Mouse (Mus musculus) bone marrow macrophage, adult 2 months (primary cell): ENCODE results near the gene Selenoh. TPM values are rescaled to one million over a fixed set of nuclear protein-coding genes. Genes with fewer than 3 reads are reported as not detected.

Source experiments
- H3K27ac ChIP-seq: 2 replicates; pipeline ENCODE4 v1.5.1; 2012; ENCODE audit warnings: low read depth, low read length; ENCODE audit not compliant: insufficient read depth
- H3K4me1 ChIP-seq: 2 replicates; pipeline ENCODE4 v1.6.1; 2012; ENCODE audit warnings: low read length; ENCODE audit not compliant: control insufficient read depth, insufficient read depth
- H3K4me3 ChIP-seq: 2 replicates; pipeline ENCODE4 v1.5.1; 2012; ENCODE audit warnings: mild to moderate bottlenecking, low read length, moderate library complexity; ENCODE audit not compliant: insufficient read depth
- CTCF ChIP-seq: IDR thresholded peaks from 2 replicates; pipeline ENCODE4 v1.5.1; 2012; ENCODE audit warnings: low read depth, mild to moderate bottlenecking, low read length, moderate library complexity
- POLR2A ChIP-seq: IDR thresholded peaks from 2 replicates; pipeline ENCODE4 v1.6.1; 2012; ENCODE audit warnings: mild to moderate bottlenecking, low read depth, low read length, borderline replicate concordance
- polyA plus RNA-seq: library from polyadenylated mRNA; stranded (reverse); fragments of >200 nt; gene quantifications from 2 replicates; pipeline ENCODE4 v1.2.4, GENCODE M21; 2012; ENCODE audit not compliant: missing spikeins, insufficient read depth, insufficient read length

Selenoh gene
- polyA plus RNA-seq, 1 experiment, result 24.5 TPM

- Histone ChIP-seq H3K4me1 (peaks cover 66% of the 10 kb centered on the region), H3K4me3 (no peak overlapping the region), H3K27ac (no peak overlapping the region)
- TF ChIP-seq POLR2A, result no peak
- TF ChIP-seq CTCF, result no peak
Observed at GRCm38 (mm10) chr2:84634006-84634405, 36.6 kb downstream of the Selenoh start.

GRCm38 (mm10) chr2:84632999-84633398 lies 37.6 kb downstream of the Selenoh start:
- Histone ChIP-seq H3K4me1 (peaks cover 64% of the 10 kb centered on the region), H3K4me3 (no peak overlapping the region), H3K27ac (no peak overlapping the region)
- TF ChIP-seq CTCF (no peak), POLR2A (no peak)

- peaks cover 60% of the 10 kb centered on the region for H3K4me1 ChIP-seq
- H3K4me3 ChIP-seq, result no peak overlapping the region
- no peak overlapping the region for H3K27ac ChIP-seq
- no peak for TF ChIP-seq CTCF
Observed at GRCm38 (mm10) chr2:84632001-84632400, 38.6 kb downstream of the Selenoh start.

- Histone ChIP-seq H3K4me1 (peaks cover 59% of the 10 kb centered on the region), H3K27ac (no peak overlapping the region), H3K4me3 (no peak overlapping the region)
- TF ChIP-seq POLR2A, result no peak
Observed at GRCm38 (mm10) chr2:84627036-84627435, 43.5 kb downstream of the Selenoh start.

- TF ChIP-seq CTCF, result no peak
- TF ChIP-seq POLR2A, result no peak
- Histone ChIP-seq H3K27ac (no peak overlapping the region), H3K4me1 (peaks cover 58% of the 10 kb centered on the region), H3K4me3 (no peak overlapping the region)
Observed at GRCm38 (mm10) chr2:84626366-84626975, 44.1 kb downstream of the Selenoh start.

GRCm38 (mm10) chr2:84624201-84624600 lies 46.4 kb downstream of the Selenoh start:
- TF ChIP-seq POLR2A (no peak), CTCF (no peak)
- Histone ChIP-seq H3K4me3 (no peak overlapping the region), H3K27ac (peak overlapping the region; percentile 71), H3K4me1 (peaks cover 68% of the 10 kb centered on the region)

GRCm38 (mm10) chr2:84623428-84624119 lies 47.0 kb downstream of the Selenoh start:
- Histone ChIP-seq H3K4me1 (peaks cover 70% of the 10 kb centered on the region), H3K4me3 (no peak overlapping the region), H3K27ac (peak overlapping the region; percentile 78)
- no peak for TF ChIP-seq POLR2A

GRCm38 (mm10) chr2:84622668-84623067 lies 47.9 kb downstream of the Selenoh start:
- TF ChIP-seq CTCF, result no peak
- TF ChIP-seq POLR2A, result no peak
- Histone ChIP-seq H3K4me3 (no peak overlapping the region), H3K27ac (peak overlapping the region; percentile 78), H3K4me1 (peaks cover 70% of the 10 kb centered on the region)

GRCm38 (mm10) chr2:84619646-84620340 lies 50.8 kb downstream of the Selenoh start:
- H3K4me1 ChIP-seq, result peaks cover 47% of the 10 kb centered on the region
- H3K27ac ChIP-seq, result no peak overlapping the region
- no peak overlapping the region for H3K4me3 ChIP-seq
- TF ChIP-seq CTCF (no peak), POLR2A (no peak)

Other genes with a start within 250 kb of the Selenoh start
- gene Calcrl, start 245.4 kb downstream of the Selenoh start, polyA plus RNA-seq, result 23.2 and 29.1 TPM in 2 replicates
- 21.5 and 25.5 TPM in 2 replicates for gene Tfpi, start 194.0 kb downstream of the Selenoh start, polyA plus RNA-seq
- 99.2 and 110 TPM in 2 replicates for gene Ctnnd1, start 20.0 kb downstream of the Selenoh start, polyA plus RNA-seq
- gene Btbd18, start 11.7 kb downstream of the Selenoh start, polyA plus RNA-seq, result not detected in 2 replicates
- gene Gm28635, start 7.3 kb upstream of the Selenoh start, polyA plus RNA-seq, result not detected in 2 replicates
- 20.4 and 22.9 TPM in 2 replicates for gene Med19, start 7.6 kb upstream of the Selenoh start, polyA plus RNA-seq
- 41.4 TPM in 2 replicates for gene Tmx2, start 8.4 kb upstream of the Selenoh start, polyA plus RNA-seq
- gene Zdhhc5, start 44.4 kb upstream of the Selenoh start, polyA plus RNA-seq, result 27.5 and 29.2 TPM in 2 replicates
- 16.4 and 16.6 TPM in 2 replicates for gene Clp1, start 56.6 kb upstream of the Selenoh start, polyA plus RNA-seq
- 0.70 and 0.92 TPM in 2 replicates for gene Ypel4, start 63.3 kb upstream of the Selenoh start, polyA plus RNA-seq
- gene Gm19426, start 72.9 kb upstream of the Selenoh start, polyA plus RNA-seq, result not detected in 2 replicates
- 0.83 TPM in 1 of 2 replicates, not detected in the other for gene Serping1, start 104.7 kb upstream of the Selenoh start, polyA plus RNA-seq
- 107 and 110 TPM in 2 replicates for gene Ube2l6, start 128.1 kb upstream of the Selenoh start, polyA plus RNA-seq
- not detected in 2 replicates for gene Smtnl1, start 151.9 kb upstream of the Selenoh start, polyA plus RNA-seq
- gene Timm10, start 156.2 kb upstream of the Selenoh start, polyA plus RNA-seq, result 20.7 TPM in 2 replicates
- gene Slc43a1, start 168.1 kb upstream of the Selenoh start, polyA plus RNA-seq, result not detected in 2 replicates
- not detected in 2 replicates for gene Rtn4rl2, start 215.9 kb upstream of the Selenoh start, polyA plus RNA-seq